Mouse (Mus musculus) monocyte, adult 5-6 weeks (primary cell): ENCODE measurements around the gene Aurka. TPM values are rescaled to one million over a fixed set of nuclear protein-coding genes. Genes with fewer than 3 reads are reported as not detected.

Experiments
- ATAC-seq: fragments of 153-309, 156-312 bp; replicated peaks from 2 replicates; pipeline ENCODE4 v1.8.0; 2017; ENCODE audit warnings: mild to moderate bottlenecking; ENCODE audit not compliant: low TSS enrichment, insufficient number of reproducible peaks, severe bottlenecking, poor library complexity, low FRiP score
- total RNA-seq: library from RNA; stranded (forward); fragments of 200-1000, 200-491, 200-594 nt; gene quantifications from 3 replicates; pipeline ENCODE4 v1.2.3, GENCODE M21; 2017

The Aurka gene
- 3.1 to 6.5 TPM (median 4.9 TPM) in 3 replicates for total RNA-seq

GRCm38 (mm10) chr2:172370411-172371223, at the start of gene Aurka, which contains the start of gene Cstf1:
TSS of gene Aurka (minus strand) at chr2:172370535.
TSS of gene Cstf1 (plus strand) at chr2:172370681.
- ATAC-seq, result peak; percentile 90

- ATAC-seq, result no peak
Measured at GRCm38 (mm10) chr2:172418208-172418607, 47.9 kb upstream of the Aurka start.

DNA sequence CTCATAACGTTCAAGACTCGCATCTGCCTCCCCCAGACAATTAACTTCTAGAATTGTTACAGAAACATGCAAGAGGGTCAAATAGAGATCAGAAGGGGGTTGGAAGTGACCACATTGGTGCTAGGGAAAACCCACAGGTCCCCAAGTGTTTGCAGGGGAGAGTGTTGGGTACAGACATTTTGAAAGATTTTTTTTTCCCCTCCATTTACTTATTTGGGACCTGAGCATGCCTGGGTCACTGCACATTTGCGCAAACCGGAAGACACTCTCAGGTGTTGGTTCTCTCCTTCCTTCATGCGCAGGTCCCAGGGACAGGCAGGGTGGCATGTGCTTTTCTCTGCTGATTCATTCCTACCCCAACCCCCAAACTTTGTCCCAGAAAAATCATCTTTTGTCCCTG, 46.5 kb upstream of the Aurka start:
- ATAC-seq, result no peak

DNA sequence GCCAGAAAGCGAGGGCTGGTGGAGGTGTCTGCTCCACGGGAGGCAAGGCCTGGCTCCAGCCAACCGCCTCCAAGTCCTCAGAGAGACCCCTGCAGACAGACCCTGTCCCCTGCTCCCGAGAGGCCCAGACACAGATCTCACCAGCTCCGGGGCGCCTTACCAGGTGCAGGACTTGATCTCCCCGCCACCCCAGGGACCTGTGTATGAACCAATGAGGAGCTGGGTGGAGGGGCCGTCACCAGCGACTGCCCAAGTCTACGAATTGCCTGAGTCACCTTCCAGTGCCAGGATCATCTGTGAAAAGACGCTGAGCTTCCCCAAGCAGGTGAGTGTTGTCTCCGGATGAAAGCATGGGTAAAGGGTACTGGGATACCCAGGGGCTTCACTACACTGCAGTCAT, 45.9 kb upstream of the Aurka start:
- no peak for ATAC-seq

- ATAC-seq, result no peak
Measured at GRCm38 (mm10) chr2:172413894-172414293, 43.6 kb upstream of the Aurka start.

DNA sequence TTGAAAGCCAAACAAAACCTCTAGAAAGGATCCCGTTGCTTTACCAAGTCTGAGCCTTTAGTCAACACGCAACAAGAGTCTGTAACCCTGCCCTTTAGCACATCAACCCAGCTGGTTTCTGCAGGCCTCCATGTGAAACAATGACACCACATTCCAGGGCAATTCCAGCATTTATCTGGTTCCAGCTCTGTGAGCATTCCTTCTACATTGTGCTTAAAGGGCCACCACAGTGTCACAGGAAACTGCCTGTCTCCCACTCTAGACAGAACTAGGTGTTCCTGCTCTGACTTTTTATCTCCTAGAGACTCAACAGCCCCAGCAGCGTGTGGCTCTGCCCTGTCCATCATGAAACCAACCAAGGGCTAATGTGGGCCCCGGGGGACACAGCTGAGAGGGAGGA, 42.9 kb upstream of the Aurka start:
- no peak for ATAC-seq

- ATAC-seq, result no peak
Measured at GRCm38 (mm10) chr2:172412454-172412853, 42.1 kb upstream of the Aurka start.

- ATAC-seq, result no peak
Measured at GRCm38 (mm10) chr2:172411091-172411490, 40.8 kb upstream of the Aurka start.

GRCm38 (mm10) chr2:172410686-172411085, 40.4 kb upstream of the Aurka start:
- no peak for ATAC-seq

GRCm38 (mm10) chr2:172407499-172407898, 37.2 kb upstream of the Aurka start:
- no peak for ATAC-seq

DNA sequence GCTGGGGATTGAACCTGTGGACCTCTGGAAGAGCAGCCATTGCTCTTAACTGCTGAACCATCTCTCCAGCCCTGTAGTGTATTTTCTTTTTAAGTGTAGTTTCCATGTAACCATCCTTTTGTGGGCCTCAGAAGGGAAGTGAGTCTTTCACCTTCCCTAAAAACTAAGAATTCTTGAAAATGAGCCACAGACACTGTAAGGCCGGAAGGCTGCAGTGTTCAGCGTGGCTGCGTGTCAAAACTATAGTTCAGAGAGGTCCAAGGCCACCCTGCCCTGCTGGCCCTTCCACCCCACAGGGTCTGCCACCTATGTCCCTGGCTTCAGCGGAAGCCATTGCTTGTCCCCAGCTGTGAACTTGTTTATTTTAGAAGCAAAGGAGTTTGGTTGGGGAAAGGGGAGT, 35.8 kb upstream of the Aurka start:
- no peak for ATAC-seq

DNA sequence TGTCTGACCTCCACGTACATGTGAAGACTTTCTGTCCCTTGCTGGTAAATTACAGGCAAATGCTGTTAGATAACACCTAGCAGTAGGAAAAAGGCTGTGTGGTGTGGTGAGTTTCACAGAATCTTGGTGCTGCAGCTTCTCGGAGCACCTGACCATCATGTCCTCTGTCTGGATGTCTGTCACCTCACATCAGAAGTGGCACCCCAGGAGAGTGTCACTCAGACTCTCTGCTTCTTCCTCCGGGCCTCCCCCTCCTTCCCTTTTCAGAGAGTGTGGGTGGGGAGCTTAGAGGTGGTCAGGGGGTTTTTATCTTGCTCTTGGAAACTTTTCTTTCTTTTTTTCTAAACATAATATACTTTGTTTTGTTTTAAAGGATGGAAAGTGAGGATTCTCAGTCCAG, 34.7 kb upstream of the Aurka start:
- no peak for ATAC-seq

DNA sequence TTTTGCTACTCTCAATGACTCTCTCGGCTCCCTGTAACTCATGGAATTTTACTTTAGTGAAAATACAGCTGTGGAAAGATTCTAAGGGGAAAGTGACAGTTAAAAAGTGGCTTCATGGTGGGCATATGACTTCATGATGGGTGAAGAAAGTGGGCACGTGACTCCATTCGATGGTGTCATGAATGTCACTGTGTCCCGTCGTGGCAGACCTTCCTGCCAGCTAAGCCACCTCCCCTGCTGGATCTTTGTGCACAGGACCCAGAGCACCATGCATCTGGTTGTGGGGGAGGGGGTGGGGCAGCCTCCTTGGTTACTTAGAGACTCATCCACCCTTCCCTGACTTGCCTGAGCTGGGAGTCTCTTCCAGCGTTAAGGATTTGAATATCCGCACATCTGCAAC, 33.9 kb upstream of the Aurka start:
- ATAC-seq, result no peak

DNA sequence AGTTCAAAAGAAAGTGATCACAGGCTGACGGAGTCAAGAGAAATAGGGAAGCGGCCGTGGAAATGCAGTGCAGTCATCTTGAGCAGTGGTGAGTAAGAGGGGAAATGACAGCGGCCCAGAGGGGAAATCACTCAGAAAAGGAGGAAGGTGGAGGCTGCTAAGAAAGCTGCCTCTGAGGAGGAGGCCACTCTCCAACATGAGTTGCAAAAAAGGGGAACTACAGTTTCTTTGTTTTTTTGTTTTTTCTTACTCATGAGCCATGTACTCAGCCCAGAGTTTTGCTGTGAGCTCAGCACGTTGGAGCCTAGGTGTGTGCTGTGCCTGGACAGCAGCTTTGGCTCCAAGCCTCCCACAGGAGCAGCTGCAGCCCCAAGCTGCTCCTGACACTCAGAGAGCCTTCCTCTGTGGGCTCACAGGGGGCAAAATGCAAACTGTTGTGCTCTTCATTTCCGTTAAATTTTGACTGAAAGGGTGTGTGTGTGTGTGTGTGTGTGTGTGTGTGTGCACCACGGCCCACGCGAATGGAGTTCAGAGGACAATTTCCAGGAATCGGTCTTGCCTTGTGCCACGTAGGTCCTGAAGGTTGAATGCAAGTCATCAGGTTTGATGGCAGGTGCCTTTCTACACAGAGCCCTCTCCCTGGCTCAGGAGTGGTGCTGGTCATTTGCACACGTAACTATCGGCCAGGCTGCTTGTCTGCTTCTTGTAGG, 30.9 kb upstream of the Aurka start:
- peak; percentile 89 for ATAC-seq

- peak; percentile 44 for ATAC-seq
Measured at GRCm38 (mm10) chr2:172399901-172400300, 29.6 kb upstream of the Aurka start.

DNA sequence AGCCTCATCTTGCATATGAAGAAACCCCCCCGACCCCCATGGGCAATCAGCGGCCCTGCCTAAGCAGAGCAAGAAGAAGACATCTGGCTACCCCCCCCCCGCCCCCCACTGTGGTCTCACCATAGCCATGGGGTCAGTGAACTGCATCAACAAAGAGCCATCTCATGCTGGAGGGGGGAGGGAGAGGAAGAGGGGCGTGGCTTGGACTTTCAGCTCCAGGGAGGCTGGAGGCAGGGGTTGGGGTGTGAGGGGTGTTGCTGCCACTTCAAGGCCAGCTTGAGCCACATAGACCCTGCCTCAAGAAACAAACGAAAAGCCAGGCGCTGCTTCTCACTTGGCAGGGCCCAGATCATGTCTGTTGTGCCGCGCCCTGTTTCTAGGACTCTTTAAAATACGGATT, 25.6 kb upstream of the Aurka start:
- ATAC-seq, result no peak

DNA sequence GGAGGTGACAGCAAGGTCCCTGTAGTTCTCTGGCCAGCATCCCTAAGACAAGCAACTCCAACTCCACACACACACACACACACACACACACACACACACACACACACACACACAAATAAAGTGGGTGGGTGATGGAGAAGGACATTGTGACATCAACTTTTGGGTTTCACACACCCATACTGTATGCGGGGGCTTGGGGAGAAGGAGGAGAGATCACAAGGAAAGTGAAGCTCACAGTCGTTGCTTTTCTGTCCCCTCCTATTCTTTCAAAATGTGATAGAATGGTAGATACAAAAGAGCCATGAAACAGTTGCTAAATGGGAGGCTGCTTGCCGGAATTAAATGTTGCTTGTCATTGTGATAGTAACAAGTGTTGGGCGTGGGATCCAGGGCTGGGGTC, 24.3 kb upstream of the Aurka start:
- no peak for ATAC-seq

GRCm38 (mm10) chr2:172394052-172394392, 23.7 kb upstream of the Aurka start:
- no peak for ATAC-seq

DNA sequence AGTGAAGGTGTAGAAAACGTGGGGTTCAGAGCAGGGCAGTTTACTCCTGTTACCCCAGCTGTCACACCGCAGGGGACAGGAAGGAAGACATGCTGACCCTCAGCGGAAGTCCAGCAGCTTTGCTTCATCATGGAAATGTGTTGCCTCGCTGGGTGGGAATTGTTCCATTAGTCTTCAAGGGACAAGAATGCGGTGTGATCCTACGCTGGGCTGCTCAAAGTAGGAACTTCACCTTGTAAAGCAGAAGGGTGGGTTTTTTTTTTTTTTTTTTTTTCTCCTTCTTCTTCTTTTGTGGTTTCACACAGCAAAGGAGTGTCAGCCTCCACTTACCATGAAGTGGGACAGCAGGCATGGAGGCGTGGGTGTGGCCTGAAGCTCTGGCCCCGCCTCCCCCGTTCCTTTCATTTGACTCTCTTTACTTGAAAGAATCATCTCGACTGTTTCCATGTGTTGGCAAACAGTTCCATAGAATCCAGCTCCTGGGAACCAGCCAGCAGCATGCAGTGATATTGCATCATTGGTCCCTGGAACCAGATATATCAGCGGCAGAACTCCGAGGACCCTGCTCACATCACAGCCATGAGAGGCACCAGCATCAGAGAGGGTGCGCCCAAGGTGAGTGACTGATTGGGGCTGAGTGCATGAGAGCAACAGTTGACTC, 23.2 kb upstream of the Aurka start, which contains the start of gene Cass4:
Cass4 (plus strand) TSS at position 404 of the 661 bp plus-strand sequence.
- ATAC-seq, result peak; percentile 69
